Mouse (Mus musculus): ENCODE results near the gene Hoxa7. TPM values are rescaled to one million over a fixed set of nuclear protein-coding genes. Genes with fewer than 3 reads are reported as not detected.

Hoxa7 gene
- total and polyA plus RNA-seq, 2 experiments from 2014 or later, result 0.07 TPM; not detected in 1

DNA sequence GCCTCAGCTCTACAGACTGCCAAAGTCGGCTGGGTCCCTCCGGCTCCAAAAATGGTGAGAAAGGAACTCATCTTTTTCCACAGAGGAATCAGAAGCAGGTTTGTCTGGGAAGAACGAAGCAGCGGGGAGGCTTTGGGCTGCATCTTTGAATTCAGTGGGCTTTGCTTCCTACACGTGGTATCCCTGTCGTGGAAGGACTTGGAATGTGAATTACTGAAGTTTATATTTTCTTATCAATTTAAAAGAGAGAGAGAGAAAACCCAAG, 41.6 kb upstream of the Hoxa7 start:
- Histone ChIP-seq H3K4me2 (ENCODE audit: low read depth, low read length) (no peak overlapping the region), H3K9ac (replicated peaks; ENCODE audit: low read depth, low read length) (no peak overlapping the region), H3K27ac (ENCODE audit: low read depth) (no peak overlapping the region), H3K4me3 (ENCODE audit: low read depth, low read length) (no peak overlapping the region), H3K27me3 (ENCODE audit: control insufficient read depth, insufficient read depth, low read length) (peaks cover 96% of the 10 kb centered on the region), H3K9me3 (replicated peaks; ENCODE audit: control insufficient read depth, low read length) (no peaks in the 10 kb centered on the region), H3K36me3 (replicated peaks; ENCODE audit: control insufficient read depth, insufficient read depth, low read length) (no peaks in the 10 kb centered on the region), H3K4me1 (ENCODE audit: control insufficient read depth, insufficient read depth) (peaks cover 6% of the 10 kb centered on the region; the same call in 1 of the 2 replicates)
- ATAC-seq (ENCODE audit: insufficient read depth, low read depth), result no peak
- no peak for TF ChIP-seq EP300 (IDR thresholded peaks at IDR 0.05; ENCODE audit: low read depth)
- no peak for TF ChIP-seq CTCF (IDR thresholded peaks at IDR 0.05; ENCODE audit: low read depth)
- DNase-seq (ENCODE audit: low spot score), result no peak
- 8% methylated on average over 6 of the region's 6 CpGs for whole genome bisulfite sequencing

DNA sequence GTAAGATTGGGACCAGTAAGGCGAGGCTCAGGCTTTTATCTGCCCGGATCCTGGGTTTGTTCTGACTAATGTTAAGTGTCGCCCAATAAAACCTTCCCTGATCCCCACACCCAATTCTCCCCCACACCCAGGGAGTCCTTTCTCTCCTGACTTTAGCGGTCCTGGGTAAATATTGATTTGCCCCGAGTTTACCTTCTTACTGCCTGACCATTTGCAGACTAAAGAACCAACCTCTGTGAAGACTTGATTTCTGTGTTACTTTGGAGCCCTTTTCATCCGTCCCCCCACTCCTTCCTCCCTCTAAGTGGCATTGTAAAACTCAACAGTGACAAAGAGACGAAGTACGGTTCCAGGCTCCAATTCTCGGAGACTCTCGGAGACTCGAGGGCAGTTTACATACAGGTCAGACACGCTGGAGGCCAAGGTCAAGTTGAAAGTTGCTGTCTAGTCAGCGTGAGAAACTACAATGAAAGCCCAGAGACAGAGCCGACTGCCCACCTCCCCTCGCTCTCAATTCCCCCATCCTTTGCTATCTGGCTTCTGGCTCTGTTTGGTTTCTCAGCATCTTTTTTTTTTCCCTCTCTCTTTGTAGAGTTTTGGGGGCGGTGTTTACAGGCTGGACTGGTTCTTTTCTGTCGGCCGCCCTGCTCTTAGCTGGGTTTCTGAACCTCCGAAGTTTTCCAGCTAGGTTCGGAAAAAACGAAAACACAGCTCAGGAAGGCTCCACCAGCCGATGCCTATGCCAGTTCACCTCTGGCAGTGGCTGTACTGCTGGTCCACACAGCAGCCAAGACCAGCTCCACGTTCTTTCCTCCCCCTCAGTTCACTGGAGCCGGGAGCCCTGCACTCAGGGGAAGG, 41.0 kb upstream of the Hoxa7 start:
- ATAC-seq (ENCODE audit: insufficient read depth, low read depth) (no peak), DNase-seq (ENCODE audit: low spot score) (no peak)
- no peak overlapping the region for H3K9ac ChIP-seq (replicated peaks; ENCODE audit: low read depth, low read length)
- no peak overlapping the region for H3K4me2 ChIP-seq (ENCODE audit: low read depth, low read length)
- H3K4me1 ChIP-seq (ENCODE audit: control insufficient read depth, insufficient read depth), result peaks cover 6% of the 10 kb centered on the region; the same call in 1 of the 2 replicates
- H3K36me3 ChIP-seq (replicated peaks; ENCODE audit: control insufficient read depth, insufficient read depth, low read length), result no peaks in the 10 kb centered on the region
- peak overlapping the region; percentile 10; the same call in 1 of the 2 replicates for H3K4me3 ChIP-seq (ENCODE audit: low read depth, low read length)
- peaks cover 96% of the 10 kb centered on the region for H3K27me3 ChIP-seq (ENCODE audit: control insufficient read depth, insufficient read depth, low read length)
- no peaks in the 10 kb centered on the region for H3K9me3 ChIP-seq (replicated peaks; ENCODE audit: control insufficient read depth, low read length)
- H3K27ac ChIP-seq (ENCODE audit: low read depth), result no peak overlapping the region
- WGBS, result 3% methylated on average over 24 of the region's 24 CpGs
- no peak for TF ChIP-seq CTCF (IDR thresholded peaks at IDR 0.05; ENCODE audit: low read depth)
- no peak for TF ChIP-seq EP300 (IDR thresholded peaks at IDR 0.05; ENCODE audit: low read depth)

DNA sequence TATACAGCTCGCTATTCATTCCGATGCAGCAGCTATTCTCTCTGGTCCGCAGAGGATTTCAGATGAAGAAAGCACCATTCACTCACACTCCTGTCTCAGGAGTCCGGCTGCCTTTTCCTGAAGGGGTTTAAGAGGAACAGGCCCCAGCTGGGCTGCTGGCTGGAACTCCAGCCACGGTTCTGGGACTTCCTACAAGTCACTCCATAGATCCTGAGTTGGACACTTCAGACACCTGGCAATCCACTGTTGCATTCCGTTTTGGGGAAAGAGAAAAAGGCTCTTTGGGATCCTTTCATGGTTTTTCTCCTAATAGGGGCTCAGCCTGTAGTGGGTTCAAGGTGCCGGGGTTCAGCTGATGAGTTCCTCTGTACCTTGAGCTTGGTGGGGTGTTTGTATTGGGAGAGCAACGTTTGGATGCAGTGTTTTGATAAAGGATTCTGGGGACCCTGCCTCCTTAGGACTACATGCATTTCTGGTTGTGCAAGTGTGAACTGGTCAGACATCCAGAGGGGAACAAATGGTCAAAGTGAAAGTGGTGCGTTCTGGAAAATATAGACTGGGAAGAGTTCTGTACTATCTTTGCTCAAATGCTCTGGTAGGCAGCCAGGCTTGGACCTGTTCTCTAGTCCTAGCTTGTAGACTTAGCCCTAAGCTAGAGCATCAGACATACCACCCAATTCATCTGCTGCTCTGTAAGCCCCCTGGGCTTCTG, 40.3 kb upstream of the Hoxa7 start:
- peaks cover 6% of the 10 kb centered on the region; the same call in 1 of the 2 replicates for H3K4me1 ChIP-seq (ENCODE audit: control insufficient read depth, insufficient read depth)
- DNase-seq (ENCODE audit: low spot score) (no peak), ATAC-seq (ENCODE audit: insufficient read depth, low read depth) (no peak)
- H3K4me2 ChIP-seq (ENCODE audit: low read depth, low read length), result no peak overlapping the region
- peaks cover 97% of the 10 kb centered on the region for H3K27me3 ChIP-seq (ENCODE audit: control insufficient read depth, insufficient read depth, low read length)
- no peak for TF ChIP-seq EP300 (IDR thresholded peaks at IDR 0.05; ENCODE audit: low read depth)
- TF ChIP-seq CTCF (IDR thresholded peaks at IDR 0.05; ENCODE audit: low read depth), result no peak
- no peak overlapping the region for H3K9ac ChIP-seq (replicated peaks; ENCODE audit: low read depth, low read length)
- WGBS, result 2% methylated on average over 9 of the region's 9 CpGs
- H3K27ac ChIP-seq (ENCODE audit: low read depth), result no peak overlapping the region
- H3K36me3 ChIP-seq (replicated peaks; ENCODE audit: control insufficient read depth, insufficient read depth, low read length), result no peaks in the 10 kb centered on the region
- peak overlapping the region; percentile 10 for H3K4me3 ChIP-seq (ENCODE audit: low read depth, low read length)
- no peaks in the 10 kb centered on the region for H3K9me3 ChIP-seq (replicated peaks; ENCODE audit: control insufficient read depth, low read length)

DNA sequence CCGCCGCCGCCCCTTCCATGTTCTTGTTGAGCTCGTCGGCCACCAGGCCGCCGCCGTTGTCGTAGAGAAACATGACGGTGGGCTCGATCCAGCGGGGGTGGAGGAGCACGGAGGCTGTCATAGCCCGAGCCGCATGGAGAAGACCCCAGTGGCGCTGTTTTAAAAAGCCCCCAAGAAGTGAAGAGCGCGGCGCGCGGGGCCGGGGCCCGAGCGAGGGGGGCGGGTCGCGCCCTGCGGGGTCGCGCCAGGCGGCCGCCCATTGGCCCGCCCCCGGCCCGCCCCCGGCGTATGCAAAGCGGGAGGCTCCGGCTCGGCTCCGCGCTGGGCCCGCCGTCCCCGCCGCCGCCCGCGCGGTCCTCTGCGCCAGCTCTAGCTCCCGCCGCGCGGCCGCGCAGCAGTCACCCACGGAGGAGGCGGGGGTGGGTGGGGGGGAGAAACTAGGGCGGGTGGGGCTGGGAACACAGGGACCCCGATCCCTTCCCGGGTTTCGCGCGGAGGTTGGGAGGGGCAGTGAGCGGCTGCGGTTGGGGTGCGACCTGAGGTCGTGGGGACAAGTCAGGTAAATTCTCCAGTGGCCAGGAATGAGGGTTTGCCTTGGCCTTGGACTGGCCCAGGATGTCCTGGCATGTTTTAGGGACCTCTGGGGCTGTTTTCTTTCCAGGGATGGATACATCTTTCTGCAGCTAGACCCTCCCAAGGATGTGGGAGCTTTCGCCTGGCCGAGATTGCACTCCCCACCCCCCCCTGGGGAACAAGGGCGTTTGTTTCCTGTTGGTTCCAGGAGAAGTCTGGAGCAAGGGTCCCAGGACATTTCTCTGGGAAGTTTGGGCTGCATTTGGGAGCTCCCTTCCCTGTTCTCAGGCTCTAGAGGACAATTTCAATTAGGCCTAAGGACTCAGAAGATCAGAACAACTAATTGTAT, 39.3 kb upstream of the Hoxa7 start, which contains the start of gene Hoxa13:
Gene Hoxa13, minus strand, starts transcription at position 227 of the 922 bp plus-strand sequence.
- Histone ChIP-seq H3K27ac (ENCODE audit: low read depth) (no peak within 1 kb of the TSS), H3K4me3 (ENCODE audit: low read depth, low read length) (peak within 1 kb of the TSS; percentile 45), H3K9ac (replicated peaks; ENCODE audit: low read depth, low read length) (no peak within 1 kb of the TSS), H3K36me3 (replicated peaks; ENCODE audit: control insufficient read depth, insufficient read depth, low read length) (no peaks in the 10 kb centered on the region), H3K4me1 (ENCODE audit: control insufficient read depth, insufficient read depth) (peaks cover 6% of the 10 kb centered on the region; the same call in 1 of the 2 replicates), H3K27me3 (ENCODE audit: control insufficient read depth, insufficient read depth, low read length) (peaks cover 95% of the 10 kb centered on the region), H3K4me2 (ENCODE audit: low read depth, low read length) (peak within 1 kb of the TSS; percentile 57), H3K9me3 (replicated peaks; ENCODE audit: control insufficient read depth, low read length) (no peaks in the 10 kb centered on the region)
- under 1% methylated on average over 45 of the region's 72 CpGs for WGBS
- TF ChIP-seq CTCF (IDR thresholded peaks at IDR 0.05; ENCODE audit: low read depth), result no peak
- TF ChIP-seq EP300 (IDR thresholded peaks at IDR 0.05; ENCODE audit: low read depth), result no peak
- DNase-seq (ENCODE audit: low spot score) (no peak), ATAC-seq (ENCODE audit: insufficient read depth, low read depth) (no peak; the same call in 1 of the 2 replicates)

DNA sequence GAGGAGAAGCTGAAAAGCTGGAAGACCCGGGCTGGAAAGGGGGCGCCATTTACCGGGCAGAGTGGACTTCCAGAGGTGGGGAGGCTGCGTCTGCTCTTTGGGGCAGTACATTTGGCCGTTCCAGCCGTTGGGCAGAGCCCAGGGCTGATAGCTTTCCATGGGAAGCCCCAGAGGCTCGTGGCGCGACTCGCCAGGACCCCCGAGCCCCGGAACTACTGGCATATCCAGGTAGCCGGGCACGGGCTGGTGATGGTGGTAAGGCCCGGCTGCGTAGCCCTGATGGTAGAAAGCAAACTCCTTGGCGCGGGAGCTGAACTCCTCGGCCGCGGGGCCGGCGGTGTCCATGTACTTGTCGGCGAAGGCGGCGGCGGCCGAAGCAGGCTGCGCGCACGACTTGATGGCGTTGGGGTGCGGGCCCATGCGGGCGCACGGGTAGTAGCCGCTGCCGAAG, 38.2 kb upstream of the Hoxa7 start:
- no peak overlapping the region for H3K27ac ChIP-seq (ENCODE audit: low read depth)
- ATAC-seq (ENCODE audit: insufficient read depth, low read depth) (no peak), DNase-seq (ENCODE audit: low spot score) (no peak)
- peaks cover 95% of the 10 kb centered on the region for H3K27me3 ChIP-seq (ENCODE audit: control insufficient read depth, insufficient read depth, low read length)
- H3K9ac ChIP-seq (replicated peaks; ENCODE audit: low read depth, low read length), result no peak overlapping the region
- WGBS, result 1% methylated on average over 37 of the region's 39 CpGs
- no peak for TF ChIP-seq EP300 (IDR thresholded peaks at IDR 0.05; ENCODE audit: low read depth)
- no peak for TF ChIP-seq CTCF (IDR thresholded peaks at IDR 0.05; ENCODE audit: low read depth)
- peak overlapping the region; percentile 28 for H3K4me3 ChIP-seq (ENCODE audit: low read depth, low read length)
- no peaks in the 10 kb centered on the region for H3K36me3 ChIP-seq (replicated peaks; ENCODE audit: control insufficient read depth, insufficient read depth, low read length)
- peak overlapping the region; percentile 57; the same call in 1 of the 2 replicates for H3K4me2 ChIP-seq (ENCODE audit: low read depth, low read length)
- H3K9me3 ChIP-seq (replicated peaks; ENCODE audit: control insufficient read depth, low read length), result no peaks in the 10 kb centered on the region
- peaks cover 6% of the 10 kb centered on the region; the same call in 1 of the 2 replicates for H3K4me1 ChIP-seq (ENCODE audit: control insufficient read depth, insufficient read depth)
